Mouse (Mus musculus) T-cell, adult 66 days (primary cell): ENCODE results near the gene Gm6217. TPM values are rescaled to one million over a fixed set of nuclear protein-coding genes. Genes with fewer than 3 reads are reported as not detected.

ENCODE experiments used
- total RNA-seq, 2 experiments: library from RNA; stranded (reverse); gene quantifications; 3 replicates in 1 of 2; 4 replicates in 1 of 2; pipeline ENCODE4 v1.2.4; 2023

Gene Gm6217
- total RNA-seq, result not detected

DNA sequence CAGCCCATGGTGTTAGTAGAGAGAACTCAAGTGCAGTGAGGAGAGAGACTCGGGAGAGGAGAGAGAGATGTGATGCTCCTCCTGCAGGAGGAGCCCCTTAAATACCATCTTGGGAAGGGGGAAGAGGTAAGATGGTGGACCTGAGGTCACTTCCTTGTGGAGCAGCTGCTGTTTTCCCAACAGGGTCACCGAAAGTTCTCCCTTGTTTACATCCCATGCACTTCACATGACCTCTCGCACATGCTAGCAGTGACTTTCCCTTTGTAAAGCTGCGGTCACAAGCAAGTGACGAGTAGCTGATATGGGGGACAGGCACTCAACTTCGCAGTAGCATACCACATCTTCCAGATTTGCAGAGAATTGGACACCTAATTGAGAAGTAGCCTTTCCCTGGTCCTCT lies at the start of gene Gm6217:
Gene Gm6217 (minus strand): TSS at position 74 of the 400 bp plus-strand sequence.

DNA sequence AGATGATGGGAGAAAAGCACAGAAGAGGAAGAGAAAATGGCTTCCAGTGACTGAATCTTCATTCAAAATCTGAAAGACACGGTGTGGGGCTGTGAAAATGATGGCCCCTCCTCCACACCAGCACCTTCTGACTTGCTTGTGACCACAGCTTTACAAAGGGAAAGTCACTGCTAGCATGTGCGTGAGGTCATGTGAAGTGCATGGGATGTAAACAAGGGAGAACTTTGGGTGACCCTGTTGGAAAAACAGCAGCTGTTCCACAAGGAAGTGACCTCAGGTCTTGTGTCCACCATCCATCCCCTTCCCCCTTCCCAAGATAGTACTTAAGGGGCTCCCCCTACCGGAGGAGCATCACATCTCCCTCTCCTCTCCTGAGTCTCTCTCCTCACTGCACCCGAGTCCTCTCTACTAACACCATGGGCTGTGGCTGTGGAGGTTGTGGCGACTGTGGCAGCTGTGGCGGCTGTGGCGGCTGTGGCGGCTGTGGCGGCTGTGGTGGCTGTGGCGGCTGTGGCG lies 28.7 kb upstream of the Gm6217 start, which contains the start of gene Gm47955:
Gene Gm47955 (plus strand): TSS at position 417 of the 516 bp plus-strand sequence.

DNA sequence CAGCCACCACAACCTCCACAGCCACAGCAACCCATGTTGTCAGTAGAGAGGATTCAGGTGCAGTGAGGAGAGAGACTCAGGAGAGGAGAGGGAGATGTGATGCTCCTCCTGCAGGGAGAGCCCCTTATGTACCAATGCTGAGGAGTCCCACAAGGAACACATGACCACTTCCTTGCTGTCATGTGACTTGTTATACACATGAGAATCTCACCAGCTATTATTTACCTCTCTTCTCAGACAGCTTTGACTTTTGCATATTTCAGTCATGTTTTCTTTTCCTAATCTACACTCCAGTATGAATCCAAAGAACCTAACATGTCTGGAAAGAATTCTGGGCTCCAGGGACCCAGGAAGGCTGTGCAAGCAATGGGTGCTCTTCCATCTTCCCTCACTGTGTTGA lies 24.7 kb upstream of the Gm6217 start, which contains the start of gene Gm7544:
Gene Gm7544 (minus strand): TSS at position 101 of the 400 bp plus-strand sequence.

DNA sequence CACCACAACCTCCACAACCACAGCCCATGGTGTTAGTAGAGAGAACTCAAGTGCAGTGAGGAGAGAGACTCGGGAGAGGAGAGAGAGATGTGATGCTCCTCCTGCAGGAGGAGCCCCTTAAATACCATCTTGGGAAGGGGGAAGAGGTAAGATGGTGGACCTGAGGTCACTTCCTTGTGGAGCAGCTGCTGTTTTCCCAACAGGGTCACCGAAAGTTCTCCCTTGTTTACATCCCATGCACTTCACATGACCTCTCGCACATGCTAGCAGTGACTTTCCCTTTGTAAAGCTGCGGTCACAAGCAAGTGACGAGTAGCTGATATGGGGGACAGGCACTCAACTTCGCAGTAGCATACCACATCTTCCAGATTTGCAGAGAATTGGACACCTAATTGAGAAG lies 12.1 kb upstream of the Gm6217 start, which contains the start of gene A030003K21Rik:
Gene A030003K21Rik (minus strand): TSS at position 94 of the 400 bp plus-strand sequence.

DNA sequence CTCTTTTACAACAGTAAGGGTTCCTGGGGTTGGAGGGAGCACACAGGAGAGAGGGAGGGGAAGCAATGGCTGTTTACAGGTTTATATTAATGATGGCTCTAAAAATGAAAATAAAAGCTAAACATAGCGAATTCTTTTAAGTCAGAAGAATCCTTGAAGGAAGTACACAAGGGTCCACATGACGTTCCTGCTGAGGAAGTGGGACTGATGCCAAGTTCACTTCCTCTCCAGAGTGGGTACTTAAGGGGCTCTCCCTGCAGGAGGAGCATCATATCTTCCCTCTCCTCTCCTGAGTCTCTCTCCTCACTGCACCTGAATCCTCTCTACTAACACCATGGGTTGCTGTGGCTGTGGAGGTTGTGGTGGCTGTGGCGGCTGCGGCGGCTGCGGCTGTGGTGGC lies 6.5 kb downstream of the Gm6217 start, which contains the start of gene A030014E15Rik:
Gene A030014E15Rik (plus strand): TSS at position 268 of the 400 bp plus-strand sequence.

DNA sequence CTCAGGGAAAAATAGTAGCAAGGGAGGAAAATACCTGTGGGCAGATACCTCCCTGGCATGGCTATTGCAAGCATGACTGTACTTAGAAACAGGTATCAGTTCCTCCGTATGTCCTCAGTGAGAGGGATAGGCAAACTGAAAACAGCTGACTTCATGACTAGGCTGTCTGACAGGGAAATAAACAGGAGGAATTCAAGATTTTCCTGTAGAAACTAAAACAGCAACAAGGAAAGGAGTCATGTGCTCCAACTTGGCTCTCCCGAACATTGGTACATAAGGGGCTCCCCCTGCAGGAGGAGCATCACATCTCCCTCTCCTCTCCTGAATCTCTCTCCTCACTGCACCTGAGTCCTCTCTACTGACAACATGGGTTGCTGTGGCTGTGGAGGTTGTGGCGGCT lies 18.2 kb downstream of the Gm6217 start, which contains the start of gene A030005L19Rik:
Gene A030005L19Rik (plus strand): TSS at position 301 of the 400 bp plus-strand sequence.

Other genes with a start within 250 kb of the Gm6217 start
- gene Mff, start 206.5 kb downstream of the Gm6217 start, total RNA-seq, result 100 to 1,000 TPM; 105 to 108 TPM
- gene Tm4sf20, start 162.9 kb downstream of the Gm6217 start, total RNA-seq, result not detected
- gene Gm47791, start 160.2 kb downstream of the Gm6217 start, total RNA-seq, result not detected
- gene Agfg1, start 91.9 kb downstream of the Gm6217 start, total RNA-seq, result 100 to 1,000 TPM in 1 of 2 experiments, 10 to 100 TPM in 1; 88.6 to 101 TPM
- 1 to 10 TPM; 6.3 to 7.3 TPM for gene A030005L19Rik, start 18.1 kb downstream of the Gm6217 start, total RNA-seq
- gene A030014E15Rik, start 6.5 kb downstream of the Gm6217 start, total RNA-seq, result 1 to 10 TPM in 1 of 2 experiments, under 1 TPM in 1; 0.99 to 1.3 TPM
- not detected for gene A030003K21Rik, start 12.0 kb upstream of the Gm6217 start, total RNA-seq
- gene Gm7544, start 24.6 kb upstream of the Gm6217 start, total RNA-seq, result not detected
- not detected for gene Gm47955, start 28.9 kb upstream of the Gm6217 start, total RNA-seq
- not detected for gene Gm47959, start 69.1 kb upstream of the Gm6217 start, total RNA-seq
- gene Slc19a3, start 107.0 kb upstream of the Gm6217 start, total RNA-seq, result not detected
- gene Krtap28-10, start 111.1 kb upstream of the Gm6217 start, total RNA-seq, result not detected
- gene Gm47969, start 113.5 kb upstream of the Gm6217 start, total RNA-seq, result not detected
- not detected for gene A030005K14Rik, start 128.0 kb upstream of the Gm6217 start, total RNA-seq
- not detected for gene Krtap28-13, start 129.5 kb upstream of the Gm6217 start, total RNA-seq
- gene Ccl20, start 185.4 kb upstream of the Gm6217 start, total RNA-seq, result not detected
- gene Daw1, start 228.4 kb upstream of the Gm6217 start, total RNA-seq, result not detected